Mouse (Mus musculus) gastrocnemius, postnatal 36 days (tissue): ENCODE results near the gene Pcbp3. TPM values are rescaled to one million over a fixed set of nuclear protein-coding genes. Genes with fewer than 3 reads are reported as not detected.

Experiments used
- DNase-seq, 2 experiments: peaks; one replicate each; pipeline ENCODE4 v3.0.0; 2022
- intact Hi-C: fragments of 180-260 bp; cut with DNase I; formaldehyde crosslinking; loops from one replicate; pipeline ENCODE4 v1.15.1; 2025
- total RNA-seq, 2 experiments: library from RNA; stranded (reverse); gene quantifications; 2 replicates each; pipeline ENCODE4 v1.2.3; 2021

Pcbp3 gene
- total RNA-seq, 2 experiments from 2014 or later, result 2.6 to 2.7 TPM

DNA sequence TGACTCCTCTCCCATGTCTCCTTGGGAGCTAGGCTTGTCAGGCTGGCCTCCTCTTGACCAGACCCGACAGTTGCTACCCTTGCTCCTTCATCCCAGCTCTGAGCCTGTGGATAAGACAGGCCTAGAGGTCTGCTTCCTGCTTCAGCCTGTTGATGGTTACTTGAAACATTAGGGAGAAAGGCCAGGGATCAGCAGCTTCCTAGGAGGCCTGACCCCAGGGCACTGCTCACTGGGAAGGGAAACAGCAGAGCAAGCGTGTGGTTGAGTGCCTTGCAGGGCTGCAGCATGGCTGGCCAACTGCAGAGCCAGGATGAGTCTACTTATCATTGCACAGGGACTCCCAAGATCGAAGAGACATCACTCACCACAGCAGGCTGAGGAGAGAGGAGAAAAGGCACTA is 249.2 kb downstream of the Pcbp3 start:
- intact Hi-C loops, result no loop called here
- no peak for DNase-seq

Other genes with a start within 250 kb of the Pcbp3 start
- 10 to 100 TPM; 65.2 to 82.0 TPM for gene Col6a1, start 235.7 kb downstream of the Pcbp3 start, total RNA-seq
- gene Slc19a1, start 70.4 kb upstream of the Pcbp3 start, total RNA-seq, result 1 to 10 TPM; 5.9 to 7.7 TPM
- gene Col18a1, start 204.7 kb upstream of the Pcbp3 start, total RNA-seq, result 10 to 100 TPM in 1 of 2 experiments, 1 to 10 TPM in 1; 6.4 to 10.3 TPM